In genomic region chr9:119060701-119061100, GRCm38 (mm10) we compare ENCODE assay signal across 19 mouse cellular contexts. TPM values are rescaled to one million over a fixed set of nuclear protein-coding genes. Genes with fewer than 3 reads are reported as not detected.
"Had no signal": no experiment of that assay in that cellular context is flagged by ENCODE, and none has a peak within 500 bp of the region (broad histone marks: within the 10 kb centered on the region; RNA-seq: fewer than 3 reads in every experiment).

No protein-coding gene starts in this region.

- H3K36me3 ChIP-seq: intestine, embryonic 15.5 days; limb, embryonic 10.5 days; limb, embryonic 13.5 days; liver, embryonic 12.5 days; liver, embryonic 15.5 days; lung, embryonic 15.5 days; midbrain, embryonic 10.5 days; midbrain, embryonic 13.5 days; neural tube, embryonic 13.5 days had no signal

- H3K4me2 ChIP-seq: intestine, embryonic 15.5 days; limb, embryonic 13.5 days; liver, embryonic 12.5 days; liver, embryonic 15.5 days; lung, embryonic 15.5 days; midbrain, embryonic 13.5 days; neural tube, embryonic 13.5 days had no signal

- H3K4me3 ChIP-seq: intestine, embryonic 15.5 days; limb, embryonic 10.5 days; limb, embryonic 13.5 days; liver, embryonic 12.5 days; liver, embryonic 15.5 days; lung, embryonic 15.5 days; megakaryocyte, embryonic 14.5 days; midbrain, embryonic 10.5 days; midbrain, embryonic 13.5 days; myocyte; neural tube, embryonic 13.5 days had no signal

- H3K9ac ChIP-seq: intestine, embryonic 15.5 days; limb, embryonic 13.5 days; liver, embryonic 12.5 days; liver, embryonic 15.5 days; lung, embryonic 15.5 days; midbrain, embryonic 13.5 days; neural tube, embryonic 13.5 days had no signal

- H3K27me3 ChIP-seq: intestine, embryonic 15.5 days; limb, embryonic 13.5 days; lung, embryonic 15.5 days; neural tube, embryonic 13.5 days had no signal

- ATAC-seq: intestine, embryonic 15.5 days; liver, embryonic 12.5 days; midbrain, embryonic 13.5 days; midbrain, embryonic 16.5 days had no signal

- H3K4me1 ChIP-seq: midbrain, embryonic 13.5 days; neural tube, embryonic 13.5 days had no signal

- DNase-seq: liver; lung, adult 18-20 months; lung, postnatal 10 days; lung, postnatal 36 days; thymus, adult 18-20 months; thymus, postnatal 14 days; thymus, postnatal 4 days had no signal

- H3K9me3 ChIP-seq: intestine, embryonic 15.5 days; limb, embryonic 10.5 days; limb, embryonic 13.5 days; liver, embryonic 12.5 days; liver, embryonic 15.5 days; lung, embryonic 15.5 days; megakaryocyte, embryonic 14.5 days; midbrain, embryonic 10.5 days; midbrain, embryonic 13.5 days; neural tube, embryonic 13.5 days had no signal

- H3K27ac ChIP-seq: intestine, embryonic 15.5 days; limb, embryonic 10.5 days; limb, embryonic 13.5 days; liver, embryonic 12.5 days; liver, embryonic 15.5 days; lung, embryonic 15.5 days; midbrain, embryonic 10.5 days; midbrain, embryonic 13.5 days; neural tube, embryonic 13.5 days had no signal

RNA-seq across cellular contexts. Expression of gene Dlec1, which starts 41.6 kb away (rescaled TPM):
- polyA plus RNA-seq: liver, embryonic 15.5 days had no signal
